Mouse (Mus musculus) liver, embryonic 14.5 days (tissue): ENCODE data around the gene Hinfp.

Experiments used
- CTCF ChIP-seq: IDR thresholded peaks from 2 replicates; pipeline ENCODE4 v1.5.1; 2016; ENCODE audit warnings: antibody characterized with exemption, low read depth, control low read depth
- EP300 ChIP-seq: IDR thresholded peaks from 2 replicates; pipeline ENCODE4 v1.6.1; 2016; ENCODE audit warnings: antibody characterized with exemption, low read depth

GRCm38 (mm10) chr9:44347166-44347565 is 41.7 kb upstream of the Hinfp start:
- TF ChIP-seq CTCF (no peak), EP300 (no peak)
